Mouse (Mus musculus) c-Kit-positive CD71-negative TER-119-negative erythroid progenitor cells, embryonic 14.5 days (primary cell): Measurements from ENCODE around the gene Khk.

ENCODE experiments used
- DNase-seq: peaks from one replicate; pipeline ENCODE4 v3.0.0-alpha.2; 2013; ENCODE audit warnings: low read depth

The Khk gene

GRCm38 (mm10) chr5:30913060-30913841 is 8.0 kb upstream of the Khk start, which contains the start of gene Emilin1:
TSS of gene Emilin1 (plus strand) at chr5:30913402.
- DNase-seq = no peak

- no peak for DNase-seq
These were observed 7.1 kb upstream of the Khk start for GRCm38 (mm10) chr5:30914101-30914635.

- DNase-seq = no peak
These were observed 6.4 kb upstream of the Khk start for GRCm38 (mm10) chr5:30914849-30915248.

- DNase-seq = no peak
These were observed 5.8 kb upstream of the Khk start for GRCm38 (mm10) chr5:30915456-30915855.

GRCm38 (mm10) chr5:30915974-30916433 is 5.2 kb upstream of the Khk start:
- DNase-seq = peak; percentile 72

- DNase-seq = no peak
These were observed 4.4 kb upstream of the Khk start for GRCm38 (mm10) chr5:30916841-30917240.

GRCm38 (mm10) chr5:30917348-30917747 is 3.9 kb upstream of the Khk start:
- DNase-seq = no peak

GRCm38 (mm10) chr5:30917891-30918670 is 3.1 kb upstream of the Khk start:
- no peak for DNase-seq

- no peak for DNase-seq
These were observed 2.5 kb upstream of the Khk start for GRCm38 (mm10) chr5:30918691-30919090.

- DNase-seq = no peak
These were observed 1.2 kb upstream of the Khk start for GRCm38 (mm10) chr5:30919831-30920614.

GRCm38 (mm10) chr5:30920621-30921020 is 610 bp upstream of the Khk start:
- no peak for DNase-seq

- no peak for DNase-seq
These were observed 1.4 kb downstream of the Khk start for GRCm38 (mm10) chr5:30922581-30923041.

- no peak for DNase-seq
These were observed 1.9 kb downstream of the Khk start for GRCm38 (mm10) chr5:30923119-30923518.

GRCm38 (mm10) chr5:30924614-30925013 is 3.4 kb downstream of the Khk start:
- DNase-seq = no peak

- no peak for DNase-seq
These were observed 4.0 kb downstream of the Khk start for GRCm38 (mm10) chr5:30925217-30925616.

GRCm38 (mm10) chr5:30926073-30926472 is 4.8 kb downstream of the Khk start:
- no peak for DNase-seq

GRCm38 (mm10) chr5:30927945-30928529 is 6.8 kb downstream of the Khk start:
- DNase-seq = no peak

GRCm38 (mm10) chr5:30930121-30930520 is 8.9 kb downstream of the Khk start:
- DNase-seq = no peak

- DNase-seq = no peak
These were observed 9.6 kb downstream of the Khk start for GRCm38 (mm10) chr5:30930846-30931245.

GRCm38 (mm10) chr5:30931378-30931777 is 10.1 kb downstream of the Khk start:
- DNase-seq = no peak

GRCm38 (mm10) chr5:30933705-30934104 is 12.5 kb downstream of the Khk start:
- no peak for DNase-seq
